Mouse (Mus musculus): ENCODE data around the gene Ltb4r2. TPM values are rescaled to one million over a fixed set of nuclear protein-coding genes. Genes with fewer than 3 reads are reported as not detected.
A peak's percentile ranks its signal among the peaks of the same experiment; 100 is the strongest.
"Not testable (repeated sequence)": the region's sequence is repeated elsewhere in the genome, so short reads cannot be mapped to it uniquely, and the experiment has no call there.

Ltb4r2 gene
- polyA plus RNA-seq, 1 experiment from 2014 or later = 0.41 TPM

DNA sequence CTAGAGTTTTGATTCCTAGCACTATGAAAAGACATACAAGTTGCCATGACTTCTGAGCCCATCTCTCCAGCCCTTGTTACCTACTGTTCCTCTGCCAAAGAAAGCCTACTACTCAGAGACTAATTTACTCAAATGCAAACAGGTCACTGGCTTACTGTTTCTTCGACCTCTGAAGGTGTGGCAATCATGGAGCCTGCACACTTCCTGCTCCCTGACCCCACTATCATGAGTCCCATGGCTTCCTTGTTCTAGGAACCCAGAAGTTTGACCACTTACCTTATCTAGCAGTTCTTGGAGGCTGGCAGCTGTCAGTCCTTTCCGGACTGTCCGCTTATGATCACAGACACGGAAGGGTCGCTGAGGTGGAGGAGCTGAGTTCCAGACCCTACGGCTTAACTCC, 3.7 kb upstream of the Ltb4r2 start:
- Histone ChIP-seq H3K9ac (replicated peaks; ENCODE audit: low read length) (peak overlapping the region; percentile 34), H3K4me2 (replicated peaks; ENCODE audit: low read depth, low read length) (peak overlapping the region; percentile 27), H3K27me3 (ENCODE audit: insufficient read depth, low read length) (peaks cover 9% of the 10 kb centered on the region), H3K27ac (ENCODE audit: low read length) (peak overlapping the region; percentile 36; the same call in 1 of the 2 replicates), H3K36me3 (ENCODE audit: insufficient read depth, low read length) (peaks cover 37% of the 10 kb centered on the region), H3K9me3 (ENCODE audit: low read length) (no peaks in the 10 kb centered on the region), H3K4me3 (ENCODE audit: low read length) (peak overlapping the region; percentile 9; the same call in 1 of the 2 replicates), H3K4me1 (ENCODE audit: insufficient read depth, low read length) (peaks cover 17% of the 10 kb centered on the region)
- no peak for ATAC-seq (ENCODE audit: low FRiP score, low TSS enrichment)
- 86% methylated on average over 6 of the region's 6 CpGs for WGBS

DNA sequence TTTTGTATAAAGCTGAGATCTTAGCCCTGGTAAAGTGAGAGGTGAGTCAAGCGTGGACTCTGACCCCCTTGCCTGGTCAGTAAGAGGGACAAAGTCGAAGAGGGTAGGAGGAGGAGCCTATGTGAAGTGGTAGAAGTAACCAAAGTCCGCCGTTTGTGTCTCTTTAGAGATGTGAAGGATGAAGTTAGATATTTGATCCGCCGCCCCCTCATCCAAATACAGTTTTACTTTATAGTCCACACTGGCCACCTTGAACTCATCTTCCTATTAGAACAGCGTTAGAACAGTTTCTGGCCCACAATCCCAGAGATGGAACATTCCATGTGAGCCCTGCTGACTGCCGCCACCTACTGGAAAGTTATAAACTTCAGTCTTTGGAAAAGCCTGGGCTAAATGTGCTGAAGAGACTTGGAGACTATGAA, 2.9 kb upstream of the Ltb4r2 start, which contains the start of gene Cideb:
Gene Cideb, minus strand, starts transcription at position 96 of the 422 bp plus-strand sequence.
- H3K9me3 ChIP-seq (ENCODE audit: low read length) = no peaks in the 10 kb centered on the region
- peak within 1 kb of the TSS; percentile 34 for H3K9ac ChIP-seq (replicated peaks; ENCODE audit: low read length)
- ATAC-seq (ENCODE audit: low FRiP score, low TSS enrichment) = peak; percentile 61
- peak within 1 kb of the TSS; percentile 16 for H3K4me3 ChIP-seq (ENCODE audit: low read length)
- WGBS = 13% methylated on average over 8 of the region's 8 CpGs
- peak within 1 kb of the TSS; percentile 69; the same call in 1 of the 2 replicates for H3K27ac ChIP-seq (ENCODE audit: low read length)
- H3K4me1 ChIP-seq (ENCODE audit: insufficient read depth, low read length) = peaks cover 24% of the 10 kb centered on the region
- peaks cover 29% of the 10 kb centered on the region for H3K36me3 ChIP-seq (ENCODE audit: insufficient read depth, low read length)
- peaks cover 9% of the 10 kb centered on the region for H3K27me3 ChIP-seq (ENCODE audit: insufficient read depth, low read length)
- H3K4me2 ChIP-seq (replicated peaks; ENCODE audit: low read depth, low read length) = peak within 1 kb of the TSS; percentile 36

DNA sequence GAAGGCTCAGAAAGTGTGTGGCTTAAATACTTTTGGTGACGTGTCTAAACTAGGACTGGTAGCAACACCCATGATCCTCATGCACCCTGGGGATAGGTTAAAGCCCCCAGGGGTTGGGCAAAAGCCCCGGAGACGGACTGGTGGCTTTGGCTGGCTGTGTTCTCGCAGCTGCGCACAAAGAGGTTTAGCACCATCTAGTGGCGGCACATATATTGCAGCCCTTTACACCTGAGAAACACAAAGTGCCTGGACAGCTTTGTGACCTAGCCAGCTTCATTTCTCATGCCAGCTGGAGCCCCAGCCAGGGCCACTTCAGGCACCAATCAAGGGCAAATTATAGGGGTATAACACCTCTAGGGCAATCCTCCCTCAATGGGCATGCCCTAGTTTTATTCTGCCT, 1.1 kb upstream of the Ltb4r2 start:
- Histone ChIP-seq H3K4me2 (replicated peaks; ENCODE audit: low read depth, low read length) (peak overlapping the region; percentile 48), H3K9ac (replicated peaks; ENCODE audit: low read length) (peak overlapping the region; percentile 56), H3K4me1 (ENCODE audit: insufficient read depth, low read length) (peaks cover 24% of the 10 kb centered on the region), H3K36me3 (ENCODE audit: insufficient read depth, low read length) (peaks cover 11% of the 10 kb centered on the region), H3K27me3 (ENCODE audit: insufficient read depth, low read length) (peaks cover 19% of the 10 kb centered on the region), H3K4me3 (ENCODE audit: low read length) (peak overlapping the region; percentile 27)
- peak; percentile 10 for ATAC-seq (ENCODE audit: low FRiP score, low TSS enrichment)
- not testable (repeated sequence) for H3K27ac ChIP-seq (ENCODE audit: low read length); H3K9me3 ChIP-seq (ENCODE audit: low read length)
- 2% methylated on average over 5 of the region's 6 CpGs for WGBS

DNA sequence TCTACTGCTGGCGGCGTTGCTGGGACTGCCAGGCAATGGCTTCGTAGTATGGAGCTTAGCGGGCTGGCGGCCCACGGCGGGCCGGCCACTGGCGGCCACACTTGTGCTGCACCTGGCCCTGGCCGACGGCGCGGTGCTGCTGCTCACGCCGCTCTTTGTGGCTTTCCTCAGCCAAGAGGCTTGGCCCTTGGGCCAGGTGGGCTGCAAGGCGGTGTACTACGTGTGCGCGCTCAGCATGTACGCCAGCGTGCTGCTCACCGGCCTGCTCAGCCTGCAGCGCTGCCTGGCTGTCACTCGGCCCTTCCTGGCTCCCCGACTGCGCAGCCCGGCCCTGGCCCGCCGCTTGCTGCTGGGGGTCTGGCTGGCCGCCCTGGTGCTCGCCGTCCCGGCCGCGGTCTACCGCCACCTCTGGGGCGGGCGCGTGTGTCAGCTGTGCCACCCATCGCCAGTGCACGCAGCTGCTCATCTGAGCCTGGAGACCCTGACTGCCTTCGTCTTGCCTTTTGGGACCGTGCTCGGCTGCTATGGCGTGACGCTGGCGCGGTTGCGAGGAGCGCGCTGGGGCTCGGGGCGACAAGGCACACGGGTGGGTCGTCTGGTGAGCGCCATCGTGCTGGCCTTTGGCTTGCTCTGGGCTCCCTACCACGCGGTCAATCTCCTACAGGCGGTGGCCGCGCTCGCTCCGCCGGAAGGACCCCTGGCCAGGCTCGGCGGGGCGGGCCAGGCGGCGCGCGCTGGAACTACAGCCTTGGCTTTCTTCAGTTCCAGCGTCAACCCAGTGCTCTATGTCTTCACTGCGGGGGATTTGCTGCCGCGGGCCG, 983 bp downstream of the Ltb4r2 start:
- peak overlapping the region; percentile 65 for H3K27ac ChIP-seq (ENCODE audit: low read length)
- under 1% methylated on average over 77 of the region's 77 CpGs for WGBS
- H3K27me3 ChIP-seq (ENCODE audit: insufficient read depth, low read length) = peaks cover 35% of the 10 kb centered on the region
- no peaks in the 10 kb centered on the region for H3K9me3 ChIP-seq (ENCODE audit: low read length)
- peak overlapping the region; percentile 99 for H3K4me2 ChIP-seq (replicated peaks; ENCODE audit: low read depth, low read length)
- peak overlapping the region; percentile 83 for H3K9ac ChIP-seq (replicated peaks; ENCODE audit: low read length)
- ATAC-seq (ENCODE audit: low FRiP score, low TSS enrichment) = peak; percentile 53
- H3K4me1 ChIP-seq (ENCODE audit: insufficient read depth, low read length) = peaks cover 24% of the 10 kb centered on the region
- peak overlapping the region; percentile 60 for H3K4me3 ChIP-seq (ENCODE audit: low read length)
- H3K36me3 ChIP-seq (ENCODE audit: insufficient read depth, low read length) = no peaks in the 10 kb centered on the region

DNA sequence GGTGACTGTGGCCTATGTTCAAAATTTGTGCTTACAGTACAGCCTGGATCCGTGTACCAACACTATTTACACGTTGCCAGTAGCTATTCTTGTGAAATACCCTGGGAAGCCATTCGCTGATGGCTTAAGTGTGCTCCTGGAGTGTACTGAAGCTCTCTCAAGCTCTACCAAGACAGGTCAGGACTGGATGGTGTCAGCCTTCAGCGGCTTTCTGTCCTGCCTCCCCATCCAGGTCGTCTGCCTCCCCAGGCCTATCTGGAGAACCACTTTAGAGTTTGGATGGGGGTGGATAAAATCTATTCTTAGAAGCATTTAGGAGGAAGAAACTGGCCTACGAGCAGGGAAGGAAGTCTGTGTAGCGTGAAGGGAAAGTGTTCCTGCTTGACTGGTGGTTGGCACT, 1.9 kb downstream of the Ltb4r2 start:
- Histone ChIP-seq H3K27me3 (ENCODE audit: insufficient read depth, low read length) (peaks cover 38% of the 10 kb centered on the region), H3K4me2 (replicated peaks; ENCODE audit: low read depth, low read length) (no peak overlapping the region), H3K27ac (ENCODE audit: low read length) (peak overlapping the region; percentile 65), H3K4me1 (ENCODE audit: insufficient read depth, low read length) (peaks cover 28% of the 10 kb centered on the region), H3K4me3 (ENCODE audit: low read length) (no peak overlapping the region; the same call in 1 of the 2 replicates), H3K36me3 (ENCODE audit: insufficient read depth, low read length) (no peaks in the 10 kb centered on the region), H3K9me3 (ENCODE audit: low read length) (no peaks in the 10 kb centered on the region), H3K9ac (replicated peaks; ENCODE audit: low read length) (no peak overlapping the region)
- WGBS = 52% methylated on average over 7 of the region's 7 CpGs
- no peak for ATAC-seq (ENCODE audit: low FRiP score, low TSS enrichment)

DNA sequence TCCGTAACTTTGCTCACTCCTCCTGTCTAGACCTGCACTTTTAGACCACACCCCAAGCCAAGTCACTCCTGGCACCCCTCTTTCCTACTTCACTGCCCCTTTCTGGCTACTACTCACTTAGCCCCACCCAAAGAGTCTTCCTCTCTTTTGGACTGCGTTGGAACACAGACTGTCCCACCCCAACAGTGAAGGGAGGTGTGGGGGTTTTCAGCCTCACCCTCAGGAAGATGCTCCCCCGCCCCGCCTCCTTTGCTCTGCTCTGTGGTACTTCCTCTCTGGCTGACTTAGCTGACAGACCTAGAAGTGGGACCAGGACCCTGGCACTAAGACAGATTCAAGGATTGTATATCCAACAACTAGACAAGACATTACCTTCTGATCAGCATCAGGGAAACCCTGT, 4.5 kb downstream of the Ltb4r2 start, which contains the start of gene Ltb4r1:
Gene Ltb4r1, plus strand, starts transcription at position 267 of the 400 bp plus-strand sequence.
- Histone ChIP-seq H3K36me3 (ENCODE audit: insufficient read depth, low read length) (no peaks in the 10 kb centered on the region), H3K27me3 (ENCODE audit: insufficient read depth, low read length) (peaks cover 43% of the 10 kb centered on the region), H3K4me3 (ENCODE audit: low read length) (no peak within 1 kb of the TSS), H3K9me3 (ENCODE audit: low read length) (no peaks in the 10 kb centered on the region), H3K4me1 (ENCODE audit: insufficient read depth, low read length) (peaks cover 22% of the 10 kb centered on the region), H3K27ac (ENCODE audit: low read length) (no peak within 1 kb of the TSS), H3K9ac (replicated peaks; ENCODE audit: low read length) (no peak within 1 kb of the TSS), H3K4me2 (replicated peaks; ENCODE audit: low read depth, low read length) (no peak within 1 kb of the TSS)
- no peak for ATAC-seq (ENCODE audit: low FRiP score, low TSS enrichment)
- WGBS = 72% methylated on average over 4 of the region's 4 CpGs

DNA sequence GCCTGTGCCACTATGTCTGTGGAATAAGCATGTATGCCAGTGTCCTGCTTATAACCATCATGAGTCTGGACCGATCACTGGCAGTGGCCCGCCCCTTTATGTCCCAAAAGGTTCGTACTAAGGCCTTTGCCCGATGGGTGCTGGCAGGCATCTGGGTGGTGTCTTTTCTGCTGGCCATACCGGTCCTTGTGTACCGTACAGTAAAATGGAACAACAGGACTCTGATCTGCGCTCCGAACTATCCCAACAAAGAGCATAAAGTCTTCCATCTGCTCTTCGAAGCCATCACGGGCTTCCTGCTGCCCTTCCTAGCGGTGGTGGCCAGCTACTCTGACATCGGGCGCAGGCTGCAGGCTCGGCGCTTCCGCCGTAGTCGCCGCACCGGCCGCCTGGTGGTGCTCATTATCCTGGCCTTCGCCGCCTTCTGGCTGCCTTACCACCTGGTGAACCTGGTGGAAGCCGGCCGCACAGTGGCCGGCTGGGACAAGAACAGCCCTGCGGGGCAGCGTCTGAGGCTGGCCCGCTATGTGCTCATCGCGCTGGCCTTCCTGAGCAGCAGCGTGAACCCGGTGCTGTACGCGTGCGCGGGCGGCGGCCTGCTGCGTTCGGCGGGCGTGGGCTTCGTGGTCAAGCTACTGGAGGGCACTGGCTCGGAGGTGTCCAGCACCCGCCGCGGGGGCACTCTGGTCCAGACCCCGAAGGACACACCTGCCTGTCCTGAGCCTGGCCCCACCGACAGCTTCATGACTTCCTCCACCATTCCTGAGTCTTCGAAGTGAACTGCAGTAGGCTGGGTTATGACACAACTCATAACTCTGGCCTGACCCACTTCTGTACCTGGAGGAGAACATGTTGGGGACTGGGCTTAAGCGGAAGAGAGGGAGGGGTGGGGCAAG, 6.5 kb downstream of the Ltb4r2 start:
- peaks cover 13% of the 10 kb centered on the region for H3K4me1 ChIP-seq (ENCODE audit: insufficient read depth, low read length)
- H3K9ac ChIP-seq (replicated peaks; ENCODE audit: low read length) = peak overlapping the region; percentile 64
- H3K4me2 ChIP-seq (replicated peaks; ENCODE audit: low read depth, low read length) = peak overlapping the region; percentile 66
- no peaks in the 10 kb centered on the region for H3K9me3 ChIP-seq (ENCODE audit: low read length)
- ATAC-seq (ENCODE audit: low FRiP score, low TSS enrichment) = peak; percentile 73
- H3K27me3 ChIP-seq (ENCODE audit: insufficient read depth, low read length) = peaks cover 34% of the 10 kb centered on the region
- H3K27ac ChIP-seq (ENCODE audit: low read length) = no peak overlapping the region
- WGBS = 13% methylated on average over 51 of the region's 52 CpGs
- no peaks in the 10 kb centered on the region for H3K36me3 ChIP-seq (ENCODE audit: insufficient read depth, low read length)
- H3K4me3 ChIP-seq (ENCODE audit: low read length) = peak overlapping the region; percentile 43

DNA sequence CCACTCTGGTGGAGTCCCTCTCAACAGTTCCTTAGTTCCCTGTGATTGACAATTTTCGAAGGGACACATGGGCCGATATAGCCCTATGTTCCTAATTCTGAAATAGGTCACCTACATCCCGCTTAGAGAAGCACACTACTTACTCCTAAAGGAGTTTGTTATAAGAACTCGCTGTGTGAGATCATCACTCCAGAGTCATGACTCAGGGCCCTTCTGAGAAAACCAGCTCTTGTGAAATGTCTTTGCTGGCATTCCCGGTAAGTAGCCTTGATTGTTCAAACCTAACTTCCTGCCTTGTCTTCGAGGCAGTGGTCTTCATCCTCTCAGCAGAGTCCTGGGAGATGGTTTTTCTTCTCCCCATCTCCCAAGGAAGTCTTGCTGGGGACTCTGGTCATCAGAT, 7.3 kb downstream of the Ltb4r2 start:
- Histone ChIP-seq H3K9me3 (ENCODE audit: low read length) (no peaks in the 10 kb centered on the region), H3K27ac (ENCODE audit: low read length) (no peak overlapping the region), H3K36me3 (ENCODE audit: insufficient read depth, low read length) (no peaks in the 10 kb centered on the region), H3K9ac (replicated peaks; ENCODE audit: low read length) (no peak overlapping the region), H3K4me2 (replicated peaks; ENCODE audit: low read depth, low read length) (no peak overlapping the region), H3K4me1 (ENCODE audit: insufficient read depth, low read length) (peaks cover 7% of the 10 kb centered on the region), H3K27me3 (ENCODE audit: insufficient read depth, low read length) (peaks cover 34% of the 10 kb centered on the region), H3K4me3 (ENCODE audit: low read length) (no peak overlapping the region)
- WGBS = 79% methylated on average over 6 of the region's 6 CpGs
- ATAC-seq (ENCODE audit: low FRiP score, low TSS enrichment) = no peak

DNA sequence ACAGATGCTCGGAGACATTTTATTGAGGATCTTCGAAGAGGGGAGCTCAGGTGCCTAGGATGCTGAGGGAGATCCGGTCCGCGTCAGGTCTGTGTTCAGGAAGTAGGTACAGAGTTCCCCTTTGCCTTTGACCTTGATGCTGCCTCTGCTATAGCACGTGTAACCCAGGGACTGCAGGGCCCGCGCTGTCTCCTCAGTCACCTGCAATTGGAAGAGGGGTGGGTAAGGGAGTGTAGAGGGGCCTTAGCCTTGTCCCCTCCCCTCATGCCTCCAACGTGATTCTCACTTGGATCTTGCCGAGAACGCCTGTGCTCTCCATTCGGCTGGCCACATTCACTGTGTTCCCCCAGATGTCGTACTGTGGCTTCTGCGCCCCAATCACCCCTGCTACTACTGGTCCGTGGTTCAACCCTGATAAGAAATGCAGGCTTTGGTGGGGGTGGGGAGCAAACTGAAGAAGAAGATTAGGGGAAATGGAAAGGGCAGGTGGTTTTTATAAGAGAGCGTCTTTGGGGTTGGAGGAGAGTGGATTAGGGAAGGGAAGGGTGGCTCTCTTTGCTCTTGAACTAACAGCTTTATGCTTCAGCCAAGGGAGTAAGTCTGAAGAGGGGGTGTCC, 8.0 kb downstream of the Ltb4r2 start:
- ATAC-seq (ENCODE audit: low FRiP score, low TSS enrichment) = no peak
- Histone ChIP-seq H3K27ac (ENCODE audit: low read length) (no peak overlapping the region), H3K36me3 (ENCODE audit: insufficient read depth, low read length) (no peaks in the 10 kb centered on the region), H3K27me3 (ENCODE audit: insufficient read depth, low read length) (peaks cover 34% of the 10 kb centered on the region), H3K4me2 (replicated peaks; ENCODE audit: low read depth, low read length) (no peak overlapping the region), H3K4me1 (ENCODE audit: insufficient read depth, low read length) (peaks cover 7% of the 10 kb centered on the region), H3K9me3 (ENCODE audit: low read length) (no peaks in the 10 kb centered on the region), H3K4me3 (ENCODE audit: low read length) (no peak overlapping the region), H3K9ac (replicated peaks; ENCODE audit: low read length) (no peak overlapping the region)
- WGBS = 74% methylated on average over 16 of the region's 16 CpGs
